Mouse (Mus musculus) small intestine, adult 2 months (tissue): Measurements from ENCODE around the gene Myh7. TPM values are rescaled to one million over a fixed set of nuclear protein-coding genes. Genes with fewer than 3 reads are reported as not detected.

Experiments used
- H3K27ac ChIP-seq: fragments of 200-500 bp; 2 replicates; pipeline ENCODE4 v1.5.1; 2012; ENCODE audit warnings: low read depth, low read length, control low read depth, inconsistent platforms; ENCODE audit not compliant: insufficient read depth
- H3K27me3 ChIP-seq: fragments of 200-500 bp; 2 replicates; pipeline ENCODE4 v1.6.1; 2012; ENCODE audit warnings: mild to moderate bottlenecking, moderate library complexity, low read length, inconsistent platforms; ENCODE audit not compliant: control insufficient read depth, insufficient read depth
- H3K36me3 ChIP-seq: fragments of 200-500 bp; 2 replicates; pipeline ENCODE4 v1.6.1; 2012; ENCODE audit warnings: mild to moderate bottlenecking, low read length, control low read depth, inconsistent platforms; ENCODE audit not compliant: control insufficient read depth, insufficient read depth
- H3K4me1 ChIP-seq: fragments of 200-500 bp; 2 replicates; pipeline ENCODE4 v1.6.1; 2012; ENCODE audit warnings: low read length, inconsistent platforms, mixed read lengths; ENCODE audit not compliant: control insufficient read depth, insufficient read depth, insufficient read length
- H3K4me3 ChIP-seq: fragments of 200-500 bp; 2 replicates; pipeline ENCODE4 v1.5.1; 2012; ENCODE audit warnings: low read depth, mild to moderate bottlenecking, control low read depth, inconsistent platforms, low read length, moderate library complexity
- CTCF ChIP-seq: fragments of 200-500 bp; IDR thresholded peaks from 2 replicates; pipeline ENCODE4 v1.5.1; 2012; ENCODE audit warnings: low read depth, mild to moderate bottlenecking, control low read depth, inconsistent platforms, low read length, moderate library complexity, mixed read lengths; ENCODE audit not compliant: insufficient replicate concordance, insufficient read length; ENCODE audit errors: extremely low read depth
- POLR2A ChIP-seq: fragments of 200-500 bp; IDR thresholded peaks from 2 replicates; pipeline ENCODE4 v1.6.1; 2012; ENCODE audit warnings: low read depth, mild to moderate bottlenecking, control low read depth, inconsistent platforms, low read length, moderate library complexity
- WGBS: fragments of 180-500 bp; shearing (Covaris S2); methylation state at CpG from one replicate; pipeline ENCODE4 v1.1.7; 2018; 5-methylcytosine and 5-hydroxymethylcytosine counted together
- polyA plus RNA-seq: library from polyadenylated mRNA; depleted of rRNA; stranded (reverse); fragments of >200 nt; gene quantifications from 2 replicates; pipeline ENCODE4 v1.2.3, GENCODE M21; 2012; rRNA removed

Gene Myh7
- polyA plus RNA-seq, 1 experiment = 0.10 TPM

- WGBS = 26% methylated on average over 7 of the region's 7 CpGs
- peak overlapping the region; percentile 49; the same call in 1 of the 2 replicates for H3K27ac ChIP-seq
- peaks cover 8% of the 10 kb centered on the region; the same call in 1 of the 2 replicates for H3K4me1 ChIP-seq
- no peaks in the 10 kb centered on the region for H3K36me3 ChIP-seq
- TF ChIP-seq POLR2A = no peak
- TF ChIP-seq CTCF = no peak
- H3K27me3 ChIP-seq = peaks cover 25% of the 10 kb centered on the region
- H3K4me3 ChIP-seq = peak overlapping the region; percentile 57
Measured at GRCm38 (mm10) chr14:54924641-54925348, 69.6 kb downstream of the Myh7 start.

Other genes with a start within 250 kb of the Myh7 start
- gene Slc7a8, start 212.7 kb downstream of the Myh7 start, polyA plus RNA-seq = 39.5 and 174 TPM in 2 replicates
- gene Rnf212b, start 180.5 kb downstream of the Myh7 start, polyA plus RNA-seq = not detected in 2 replicates
- gene Homez, start 123.7 kb downstream of the Myh7 start, polyA plus RNA-seq = 1.1 and 2.0 TPM in 2 replicates
- 8.9 and 17.4 TPM in 2 replicates for gene Ppp1r3e, start 117.1 kb downstream of the Myh7 start, polyA plus RNA-seq
- gene Bcl2l2, start 111.2 kb downstream of the Myh7 start, polyA plus RNA-seq = 22.5 and 29.8 TPM in 2 replicates
- 5.8 and 12.4 TPM in 2 replicates for gene Gm20521, start 111.2 kb downstream of the Myh7 start, polyA plus RNA-seq
- 19.7 and 36.0 TPM in 2 replicates for gene Pabpn1, start 102.1 kb downstream of the Myh7 start, polyA plus RNA-seq
- gene Slc22a17, start 81.5 kb downstream of the Myh7 start, polyA plus RNA-seq = 15.2 and 18.0 TPM in 2 replicates
- gene Efs, start 68.5 kb downstream of the Myh7 start, polyA plus RNA-seq = 5.4 and 5.7 TPM in 2 replicates
- 0.53 and 1.1 TPM in 2 replicates for gene Il25, start 61.9 kb downstream of the Myh7 start, polyA plus RNA-seq
- gene Cmtm5, start 58.4 kb downstream of the Myh7 start, polyA plus RNA-seq = 0.46 and 0.93 TPM in 2 replicates
- gene Myh6, start 27.7 kb downstream of the Myh7 start, polyA plus RNA-seq = 0.10 TPM in 1 of 2 replicates, not detected in the other
- not detected in 2 replicates for gene Gm17428, start 17.7 kb downstream of the Myh7 start, polyA plus RNA-seq
- 3.9 and 8.4 TPM in 2 replicates for gene Ngdn, start 20.8 kb upstream of the Myh7 start, polyA plus RNA-seq
- 2.2 and 4.2 TPM in 2 replicates for gene Zfhx2, start 97.7 kb upstream of the Myh7 start, polyA plus RNA-seq
- 2.9 and 4.9 TPM in 2 replicates for gene Thtpa, start 100.2 kb upstream of the Myh7 start, polyA plus RNA-seq
- gene Ap1g2, start 112.0 kb upstream of the Myh7 start, polyA plus RNA-seq = 48.4 and 80.7 TPM in 2 replicates
- 0.65 and 0.72 TPM in 2 replicates for gene Jph4, start 122.3 kb upstream of the Myh7 start, polyA plus RNA-seq
- not detected in 2 replicates for gene Dhrs2, start 227.4 kb upstream of the Myh7 start, polyA plus RNA-seq